Mouse (Mus musculus): ENCODE results near the gene Art5. TPM values are rescaled to one million over a fixed set of nuclear protein-coding genes. Genes with fewer than 3 reads are reported as not detected.

Art5 gene
- polyA plus RNA-seq, 1 experiment from 2014 or later, result 0.20 TPM

- no peak for ATAC-seq
- 79% methylated on average over 2 of the region's 2 CpGs for WGBS
- H3K4me1 ChIP-seq (replicated peaks; ENCODE audit: control insufficient read depth, insufficient read depth, low read length), result no peaks in the 10 kb centered on the region; the same call in 1 of the 2 replicates
- H3K4me2 ChIP-seq (replicated peaks; ENCODE audit: low read depth), result no peak overlapping the region
- no peaks in the 10 kb centered on the region for H3K9me3 ChIP-seq (ENCODE audit: control insufficient read depth)
- no peaks in the 10 kb centered on the region for H3K36me3 ChIP-seq (ENCODE audit: control insufficient read depth, insufficient read depth)
- TF ChIP-seq CTCF (IDR thresholded peaks at IDR 0.05; ENCODE audit: low read depth), result no peak
- no peak overlapping the region for H3K9ac ChIP-seq (ENCODE audit: low read depth, low read length)
- H3K4me3 ChIP-seq (ENCODE audit: low read depth, low read length), result no peak overlapping the region
- H3K27me3 ChIP-seq (replicated peaks; ENCODE audit: control insufficient read depth, insufficient read depth, low read length), result no peaks in the 10 kb centered on the region
- H3K27ac ChIP-seq (ENCODE audit: low read depth, low read length), result no peak overlapping the region
These were observed 5.7 kb downstream of the Art5 start for GRCm38 (mm10) chr7:102103555-102103954.

- Histone ChIP-seq H3K36me3 (ENCODE audit: control insufficient read depth, insufficient read depth) (no peaks in the 10 kb centered on the region), H3K27ac (ENCODE audit: low read depth, low read length) (no peak overlapping the region), H3K4me1 (replicated peaks; ENCODE audit: control insufficient read depth, insufficient read depth, low read length) (no peaks in the 10 kb centered on the region; the same call in 1 of the 2 replicates), H3K9ac (ENCODE audit: low read depth, low read length) (no peak overlapping the region), H3K9me3 (ENCODE audit: control insufficient read depth) (no peaks in the 10 kb centered on the region), H3K4me3 (ENCODE audit: low read depth, low read length) (no peak overlapping the region), H3K4me2 (replicated peaks; ENCODE audit: low read depth) (no peak overlapping the region), H3K27me3 (replicated peaks; ENCODE audit: control insufficient read depth, insufficient read depth, low read length) (no peaks in the 10 kb centered on the region)
- no peak for ATAC-seq
- WGBS, result 41% methylated on average over 6 of the region's 6 CpGs
- TF ChIP-seq CTCF (IDR thresholded peaks at IDR 0.05; ENCODE audit: low read depth), result no peak
These were observed 6.6 kb downstream of the Art5 start for GRCm38 (mm10) chr7:102102696-102103095.

- no peaks in the 10 kb centered on the region for H3K36me3 ChIP-seq (ENCODE audit: control insufficient read depth, insufficient read depth)
- no peak overlapping the region for H3K4me3 ChIP-seq (ENCODE audit: low read depth, low read length)
- H3K9ac ChIP-seq (ENCODE audit: low read depth, low read length), result no peak overlapping the region
- no peak for ATAC-seq
- H3K4me1 ChIP-seq (replicated peaks; ENCODE audit: control insufficient read depth, insufficient read depth, low read length), result no peaks in the 10 kb centered on the region; the same call in 1 of the 2 replicates
- H3K27me3 ChIP-seq (replicated peaks; ENCODE audit: control insufficient read depth, insufficient read depth, low read length), result no peaks in the 10 kb centered on the region
- 65% methylated on average over 8 of the region's 8 CpGs for WGBS
- no peak for TF ChIP-seq CTCF (IDR thresholded peaks at IDR 0.05; ENCODE audit: low read depth)
- no peaks in the 10 kb centered on the region for H3K9me3 ChIP-seq (ENCODE audit: control insufficient read depth)
- H3K27ac ChIP-seq (ENCODE audit: low read depth, low read length), result no peak overlapping the region
- H3K4me2 ChIP-seq (replicated peaks; ENCODE audit: low read depth), result no peak overlapping the region
These were observed 7.0 kb downstream of the Art5 start for GRCm38 (mm10) chr7:102102241-102102640.

DNA sequence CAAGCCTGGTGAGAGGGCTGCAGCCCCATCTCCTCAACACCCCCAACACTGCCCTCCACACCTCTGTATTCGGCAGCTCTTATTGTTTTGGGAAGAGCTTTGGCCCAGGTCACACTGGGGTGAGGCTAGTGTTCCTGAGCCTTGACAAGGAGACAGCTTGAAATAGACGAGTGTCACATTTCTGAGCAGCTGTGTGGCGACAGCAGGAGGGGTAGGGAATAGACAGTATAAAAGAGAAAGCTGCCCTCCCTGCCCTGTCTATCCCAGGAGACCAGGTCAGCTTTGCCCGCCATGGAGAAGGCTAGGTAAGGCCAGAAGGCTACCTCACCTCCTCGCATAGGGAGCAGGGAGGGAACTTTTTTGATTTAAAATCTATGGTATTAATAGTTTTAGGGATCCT lies 7.8 kb downstream of the Art5 start, which contains the start of gene Art1:
TSS of gene Art1 (plus strand) at position 257 of the 400 bp plus-strand sequence.
- 74% methylated on average over 5 of the region's 5 CpGs for WGBS
- Histone ChIP-seq H3K36me3 (ENCODE audit: control insufficient read depth, insufficient read depth) (no peaks in the 10 kb centered on the region), H3K27ac (ENCODE audit: low read depth, low read length) (no peak within 1 kb of the TSS), H3K4me1 (replicated peaks; ENCODE audit: control insufficient read depth, insufficient read depth, low read length) (no peaks in the 10 kb centered on the region; the same call in 1 of the 2 replicates), H3K9me3 (ENCODE audit: control insufficient read depth) (no peaks in the 10 kb centered on the region), H3K9ac (ENCODE audit: low read depth, low read length) (no peak within 1 kb of the TSS), H3K4me2 (replicated peaks; ENCODE audit: low read depth) (peak within 1 kb of the TSS; percentile 77; the same call in 1 of the 2 replicates), H3K4me3 (ENCODE audit: low read depth, low read length) (no peak within 1 kb of the TSS), H3K27me3 (replicated peaks; ENCODE audit: control insufficient read depth, insufficient read depth, low read length) (no peaks in the 10 kb centered on the region)
- TF ChIP-seq CTCF (IDR thresholded peaks at IDR 0.05; ENCODE audit: low read depth), result no peak
- no peak for ATAC-seq

DNA sequence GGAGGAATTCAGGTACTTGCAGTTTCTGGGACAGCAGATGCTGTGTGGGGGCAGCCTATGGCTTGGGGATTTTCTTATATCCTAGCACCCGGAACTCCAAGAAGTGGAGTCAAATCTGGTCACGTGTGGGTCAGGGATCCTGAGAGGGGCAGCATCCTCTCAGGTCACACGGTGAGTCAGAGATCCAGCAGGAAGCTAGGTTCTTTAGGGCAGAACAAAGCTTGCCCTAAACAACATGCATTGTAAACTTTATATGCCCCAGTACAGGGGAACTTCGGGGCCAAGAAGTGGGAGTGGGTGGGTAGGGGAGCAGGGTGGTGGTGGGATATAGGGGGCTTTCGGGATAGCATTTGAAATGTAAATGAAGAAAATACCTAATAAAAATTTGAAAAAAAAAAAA lies 8.4 kb downstream of the Art5 start:
- WGBS, result 64% methylated on average over 5 of the region's 5 CpGs
- Histone ChIP-seq H3K27me3 (replicated peaks; ENCODE audit: control insufficient read depth, insufficient read depth, low read length) (no peaks in the 10 kb centered on the region), H3K27ac (ENCODE audit: low read depth, low read length) (no peak overlapping the region), H3K9ac (ENCODE audit: low read depth, low read length) (no peak overlapping the region), H3K4me3 (ENCODE audit: low read depth, low read length) (no peak overlapping the region), H3K4me1 (replicated peaks; ENCODE audit: control insufficient read depth, insufficient read depth, low read length) (no peaks in the 10 kb centered on the region; the same call in 1 of the 2 replicates), H3K9me3 (ENCODE audit: control insufficient read depth) (no peaks in the 10 kb centered on the region), H3K36me3 (ENCODE audit: control insufficient read depth, insufficient read depth) (no peaks in the 10 kb centered on the region), H3K4me2 (replicated peaks; ENCODE audit: low read depth) (no peak overlapping the region)
- no peak for TF ChIP-seq CTCF (IDR thresholded peaks at IDR 0.05; ENCODE audit: low read depth)
- ATAC-seq, result no peak

GRCm38 (mm10) chr7:102099760-102100661 lies 9.3 kb downstream of the Art5 start:
- H3K27me3 ChIP-seq (replicated peaks; ENCODE audit: control insufficient read depth, insufficient read depth, low read length), result no peaks in the 10 kb centered on the region
- peak overlapping the region; percentile 32 for H3K4me3 ChIP-seq (ENCODE audit: low read depth, low read length)
- H3K4me1 ChIP-seq (replicated peaks; ENCODE audit: control insufficient read depth, insufficient read depth, low read length), result no peaks in the 10 kb centered on the region; the same call in 1 of the 2 replicates
- H3K4me2 ChIP-seq (replicated peaks; ENCODE audit: low read depth), result peak overlapping the region; percentile 77
- no peak overlapping the region for H3K27ac ChIP-seq (ENCODE audit: low read depth, low read length)
- ATAC-seq, result peak; percentile 62
- H3K36me3 ChIP-seq (ENCODE audit: control insufficient read depth, insufficient read depth), result no peaks in the 10 kb centered on the region
- peak overlapping the region; percentile 38; the same call in 1 of the 2 replicates for H3K9ac ChIP-seq (ENCODE audit: low read depth, low read length)
- WGBS, result 6% methylated on average over 30 of the region's 30 CpGs
- no peak for TF ChIP-seq CTCF (IDR thresholded peaks at IDR 0.05; ENCODE audit: low read depth)
- H3K9me3 ChIP-seq (ENCODE audit: control insufficient read depth), result no peaks in the 10 kb centered on the region
